8 mouse cellular contexts compared by ENCODE assay signal in genomic region chr1:164151387-164152088, GRCm38 (mm10). TPM values are rescaled to one million over a fixed set of nuclear protein-coding genes. Genes with fewer than 3 reads are reported as not detected.
DNase-seq lines count a peak whose midpoint lies in the region; ATAC-seq and TF ChIP-seq lines count a peak whose summit lies in the region.

TSS of gene F5 (plus strand) at chr1:164151838.

- 12% methylated on average over 16 of the region's 16 CpGs for WGBS in forebrain, embryonic 10.5 days
- 13% methylated on average over 16 of the region's 16 CpGs for WGBS in forebrain, embryonic 14.5 days
- 14% methylated on average over 15 of the region's 16 CpGs for WGBS in intestine, embryonic 16.5 days
- 13% methylated on average over 16 of the region's 16 CpGs for WGBS in liver, embryonic 15.5 days (ENCODE audit: insufficient replicate concordance)
- WGBS in thymus, adult 2 months, result 60% methylated on average over 16 of the region's 16 CpGs
- WGBS in forebrain, postnatal 0 days, result 14% methylated on average over 16 of the region's 16 CpGs

- H3K36me3 ChIP-seq in forebrain, embryonic 10.5 days (replicated peaks), result no peaks in the 10 kb centered on the region
- H3K36me3 ChIP-seq in forebrain, embryonic 14.5 days (ENCODE audit: control insufficient read depth, insufficient read depth, low read length), result no peaks in the 10 kb centered on the region
- no peaks in the 10 kb centered on the region for H3K36me3 ChIP-seq in ES-E14 (ENCODE audit: control insufficient read depth, insufficient read depth, low read length, poor library complexity, severe bottlenecking)
- no peaks in the 10 kb centered on the region for H3K36me3 ChIP-seq in intestine, embryonic 16.5 days (ENCODE audit: control insufficient read depth, insufficient read depth, low read length)
- no peaks in the 10 kb centered on the region for H3K36me3 ChIP-seq in liver, embryonic 15.5 days (replicated peaks)
- H3K36me3 ChIP-seq in thymus, adult 2 months (ENCODE audit: control insufficient read depth, insufficient read depth, low read length), result no peaks in the 10 kb centered on the region
- H3K36me3 ChIP-seq in forebrain, postnatal 0 days (ENCODE audit: insufficient read depth), result no peaks in the 10 kb centered on the region

- TF ChIP-seq CTCF in thymus, adult 2 months (IDR thresholded peaks at IDR 0.05; ENCODE audit: borderline replicate concordance, control insufficient read depth, extremely low read depth, insufficient read depth, low read length, poor library complexity), result no peak
- TF ChIP-seq CTCF in forebrain, postnatal 0 days (IDR thresholded peaks at IDR 0.05; ENCODE audit: low read depth), result no peak

- in situ Hi-C loops in ES-E14 (cut with MboI; ENCODE audit: low sequenced_read_pairs in 2 of 2, unreplicated experiment in 2 of 2), result no loop called here

- peak within 1 kb of the TSS; percentile 31 for H3K4me3 ChIP-seq in forebrain, embryonic 10.5 days
- no peak within 1 kb of the TSS for H3K4me3 ChIP-seq in forebrain, embryonic 14.5 days (ENCODE audit: low read depth, low read length)
- peak within 1 kb of the TSS; percentile 42 to 52; a peak in 3 of 4 replicates for H3K4me3 ChIP-seq in ES-E14 (ENCODE audit: insufficient read depth in 1 of 2, low read depth in 1 of 2, low read length in 2 of 2, poor library complexity in 1 of 2, severe bottlenecking in 1 of 2)
- no peak within 1 kb of the TSS; the same call in 1 of the 2 replicates for H3K4me3 ChIP-seq in intestine, embryonic 16.5 days (ENCODE audit: low read length)
- peak within 1 kb of the TSS; percentile 46 for H3K4me3 ChIP-seq in liver, embryonic 15.5 days (replicated peaks)
- H3K4me3 ChIP-seq in thymus, adult 2 months (ENCODE audit: control insufficient read depth, insufficient read depth, low read length), result no peak within 1 kb of the TSS
- H3K4me3 ChIP-seq in forebrain, postnatal 0 days (ENCODE audit: low read depth, low read length), result no peak within 1 kb of the TSS

- H3K9ac ChIP-seq in forebrain, embryonic 14.5 days (ENCODE audit: low read length), result no peak within 1 kb of the TSS
- H3K9ac ChIP-seq in ES-E14 (ENCODE audit: insufficient read depth, low read depth, low read length, poor library complexity, severe bottlenecking), result peak within 1 kb of the TSS; percentile 1; the same call in 1 of the 2 replicates
- no peak within 1 kb of the TSS for H3K9ac ChIP-seq in intestine, embryonic 16.5 days (ENCODE audit: low read depth, low read length)
- peak within 1 kb of the TSS; percentile 29; the same call in 1 of the 2 replicates for H3K9ac ChIP-seq in liver, embryonic 15.5 days
- H3K9ac ChIP-seq in forebrain, postnatal 0 days, result no peak within 1 kb of the TSS

- H3K4me2 ChIP-seq in forebrain, embryonic 14.5 days (ENCODE audit: low read length), result no peak within 1 kb of the TSS
- peak within 1 kb of the TSS; percentile 19; the same call in 1 of the 2 replicates for H3K4me2 ChIP-seq in intestine, embryonic 16.5 days (ENCODE audit: low read depth, low read length)
- H3K4me2 ChIP-seq in liver, embryonic 15.5 days, result peak within 1 kb of the TSS; percentile 52
- H3K4me2 ChIP-seq in forebrain, postnatal 0 days (ENCODE audit: low read depth), result no peak within 1 kb of the TSS

- no peak for ATAC-seq in forebrain, embryonic 14.5 days
- ATAC-seq in intestine, embryonic 16.5 days, result peak; percentile 62
- ATAC-seq in liver, embryonic 15.5 days (ENCODE audit: insufficient read depth), result peak; percentile 67
- no peak for ATAC-seq in forebrain, postnatal 0 days

- DNase-seq in forebrain, embryonic 10.5 days (ENCODE audit: extremely low spot score, low spot score), result no peak
- no peak for DNase-seq in forebrain, embryonic 14.5 days (ENCODE audit: low spot score)
- peak; percentile 21 for DNase-seq in ES-E14 (ENCODE audit: low read depth, low spot score)
- DNase-seq in ovary, adult 18-20 months (ENCODE audit: low spot score), result no peak
- no peak for DNase-seq in thymus, adult 2 months
- no peak for DNase-seq in forebrain, postnatal 0 days

- H3K27me3 ChIP-seq in forebrain, embryonic 10.5 days (ENCODE audit: poor library complexity, severe bottlenecking), result peaks cover 9% of the 10 kb centered on the region
- no peaks in the 10 kb centered on the region for H3K27me3 ChIP-seq in forebrain, embryonic 14.5 days (replicated peaks; ENCODE audit: control insufficient read depth, insufficient read depth, low read length)
- no peaks in the 10 kb centered on the region for H3K27me3 ChIP-seq in intestine, embryonic 16.5 days (replicated peaks; ENCODE audit: control insufficient read depth, insufficient read depth, low read length)
- H3K27me3 ChIP-seq in liver, embryonic 15.5 days, result no peaks in the 10 kb centered on the region
- no peaks in the 10 kb centered on the region for H3K27me3 ChIP-seq in thymus, adult 2 months (ENCODE audit: control insufficient read depth, insufficient read depth, low read length)
- H3K27me3 ChIP-seq in forebrain, postnatal 0 days (ENCODE audit: insufficient read depth, low read length), result no peaks in the 10 kb centered on the region

- no peaks in the 10 kb centered on the region for H3K9me3 ChIP-seq in forebrain, embryonic 10.5 days
- no peaks in the 10 kb centered on the region for H3K9me3 ChIP-seq in forebrain, embryonic 14.5 days (replicated peaks; ENCODE audit: control insufficient read depth, low read length)
- H3K9me3 ChIP-seq in ES-E14 (ENCODE audit: control insufficient read depth, insufficient read depth, low read depth, low read length), result no peaks in the 10 kb centered on the region
- H3K9me3 ChIP-seq in intestine, embryonic 16.5 days (ENCODE audit: control insufficient read depth, low read length), result no peaks in the 10 kb centered on the region
- no peaks in the 10 kb centered on the region for H3K9me3 ChIP-seq in liver, embryonic 15.5 days (replicated peaks)
- H3K9me3 ChIP-seq in forebrain, postnatal 0 days (ENCODE audit: low read length), result no peaks in the 10 kb centered on the region

- peak within 1 kb of the TSS; percentile 31; the same call in 1 of the 2 replicates for H3K27ac ChIP-seq in forebrain, embryonic 10.5 days
- no peak within 1 kb of the TSS for H3K27ac ChIP-seq in forebrain, embryonic 14.5 days (ENCODE audit: low read depth, low read length)
- no peak within 1 kb of the TSS for H3K27ac ChIP-seq in ES-E14 (ENCODE audit: insufficient read depth, low read depth, low read length, poor library complexity, severe bottlenecking)
- no peak within 1 kb of the TSS for H3K27ac ChIP-seq in intestine, embryonic 16.5 days (ENCODE audit: low read length)
- H3K27ac ChIP-seq in liver, embryonic 15.5 days (replicated peaks), result peak within 1 kb of the TSS; percentile 68
- H3K27ac ChIP-seq in thymus, adult 2 months (ENCODE audit: control insufficient read depth, insufficient read depth, low read length), result no peak within 1 kb of the TSS
- no peak within 1 kb of the TSS for H3K27ac ChIP-seq in forebrain, postnatal 0 days (ENCODE audit: low read depth, low read length)

- peaks cover 8% of the 10 kb centered on the region for H3K4me1 ChIP-seq in forebrain, embryonic 10.5 days
- no peaks in the 10 kb centered on the region for H3K4me1 ChIP-seq in forebrain, embryonic 14.5 days (ENCODE audit: control insufficient read depth, insufficient read depth, low read length)
- peaks cover 0 to 8% of the 10 kb centered on the region in 2 experiments; a peak in 1 of 4 replicates for H3K4me1 ChIP-seq in ES-E14 (ENCODE audit: control insufficient read depth in 2 of 2, insufficient read depth in 2 of 2, low read length in 2 of 2, poor library complexity in 1 of 2)
- no peaks in the 10 kb centered on the region for H3K4me1 ChIP-seq in intestine, embryonic 16.5 days (ENCODE audit: control insufficient read depth, insufficient read depth, low read length)
- H3K4me1 ChIP-seq in liver, embryonic 15.5 days (replicated peaks), result peaks cover 16% of the 10 kb centered on the region; the same call in 1 of the 2 replicates
- peaks cover 3% of the 10 kb centered on the region; the same call in 1 of the 2 replicates for H3K4me1 ChIP-seq in thymus, adult 2 months (replicated peaks; ENCODE audit: control insufficient read depth, insufficient read depth, low read length)
- H3K4me1 ChIP-seq in forebrain, postnatal 0 days (ENCODE audit: insufficient read depth), result no peaks in the 10 kb centered on the region

- no peak for TF ChIP-seq POLR2A in thymus, adult 2 months (IDR thresholded peaks at IDR 0.05; ENCODE audit: control insufficient read depth, extremely low read depth, insufficient read depth, low read length, poor library complexity)

TF ChIP-seq in ES-E14, 5 proteins besides CTCF, POLR2A, EP300 and RAD21:
- TF ChIP-seq ZNF384 (IDR thresholded peaks at IDR 0.05; ENCODE audit: low read depth, low read length), result no peak
- no peak for TF ChIP-seq ZC3H11A (IDR thresholded peaks at IDR 0.05; ENCODE audit: borderline replicate concordance, low read depth, low read length)

RNA-seq across cellular contexts. Expression of gene F5, which starts in this region (rescaled TPM):
- polyA plus RNA-seq in forebrain, embryonic 10.5 days (2016; fragmentation: Nextera tagmentation; extraction: Ambion mirVana), result 0.27 and 0.36 TPM in 2 replicates
- 0.17 and 0.20 TPM in 2 replicates for polyA plus RNA-seq in forebrain, embryonic 14.5 days (2014; fragmentation: Nextera tagmentation; extraction: Ambion mirVana)
- total RNA-seq in ES-E14 (2012; rRNA removed), result 0.76 and 1.3 TPM in 2 replicates
- 0.32 and 0.36 TPM in 2 replicates for polyA plus RNA-seq in intestine, embryonic 16.5 days (2015; fragmentation: Nextera tagmentation; extraction: Ambion mirVana)
- polyA plus RNA-seq in liver, embryonic 15.5 days (2015; fragmentation: Nextera tagmentation; extraction: Ambion mirVana), result 11.2 and 13.4 TPM in 2 replicates
- 0.56 and 0.78 TPM in 2 replicates for polyA plus RNA-seq in thymus, adult 2 months (2012; rRNA removed)
- total RNA-seq in forebrain, postnatal 0 days (2014; rRNA removed), result 0.15 and 0.48 TPM in 2 replicates
- polyA plus RNA-seq in forebrain, postnatal 0 days (2015; fragmentation: Nextera tagmentation; extraction: Ambion mirVana), result 0.18 and 0.29 TPM in 2 replicates

Comparison
In these comparisons a context has a peak if more than half of its experiments do, and no peak if none do; other contexts are left out.
1. H3K27ac ChIP-seq: peak in forebrain, embryonic 10.5 days (single experiment) and liver, embryonic 15.5 days (single experiment); none in forebrain, embryonic 14.5 days (single experiment), ES-E14 (single experiment), intestine, embryonic 16.5 days (single experiment), thymus, adult 2 months (single experiment) and forebrain, postnatal 0 days (single experiment).
2. H3K4me3 ChIP-seq: peak in forebrain, embryonic 10.5 days (single experiment), ES-E14 (2 of 2) and liver, embryonic 15.5 days (single experiment); none in forebrain, embryonic 14.5 days (single experiment), intestine, embryonic 16.5 days (single experiment), thymus, adult 2 months (single experiment) and forebrain, postnatal 0 days (single experiment).
3. Peak in ATAC-seq and H3K4me2 ChIP-seq in intestine, embryonic 16.5 days; RNA of the gene not detected or under 1 TPM.
4. H3K9ac ChIP-seq: peak in ES-E14 (single experiment) and liver, embryonic 15.5 days (single experiment); none in forebrain, embryonic 14.5 days (single experiment), intestine, embryonic 16.5 days (single experiment) and forebrain, postnatal 0 days (single experiment).